Mouse (Mus musculus) stomach, embryonic 14.5 days (tissue): Measurements from ENCODE around the gene Atxn3. TPM values are rescaled to one million over a fixed set of nuclear protein-coding genes. Genes with fewer than 3 reads are reported as not detected.

Source experiments
- ATAC-seq: fragments of 200-750 bp; cut with Nextera tagmentation; 2 replicates; pipeline ENCODE4 v1.8.0; 2017; ENCODE audit warnings: low read depth, moderate TSS enrichment; ENCODE audit not compliant: insufficient number of reproducible peaks, insufficient read depth, low FRiP score
- H3K27ac ChIP-seq: fragments of 300-500 bp; sonication (generic); 2 replicates; pipeline ENCODE4 v1.5.1; 2014; ENCODE audit warnings: mild to moderate bottlenecking, low read length, moderate library complexity, mixed read lengths
- H3K27me3 ChIP-seq: fragments of 300-500 bp; sonication (generic); 2 replicates; pipeline ENCODE4 v1.6.1; 2014; ENCODE audit warnings: low read length, control low read depth, mixed read lengths; ENCODE audit not compliant: control insufficient read depth, insufficient read depth
- H3K36me3 ChIP-seq: fragments of 300-500 bp; sonication (generic); 2 replicates; pipeline ENCODE4 v1.6.1; 2014; ENCODE audit warnings: mild to moderate bottlenecking, control low read depth, low read length, moderate library complexity, mixed read lengths; ENCODE audit not compliant: control insufficient read depth, insufficient read depth
- H3K4me1 ChIP-seq: fragments of 300-500 bp; sonication (generic); 2 replicates; pipeline ENCODE4 v1.6.1; 2014; ENCODE audit warnings: low read length, control low read depth, mixed read lengths; ENCODE audit not compliant: control insufficient read depth, insufficient read depth
- H3K4me2 ChIP-seq: fragments of 300-500 bp; sonication (generic); replicated peaks from 2 replicates; pipeline ENCODE4 v1.6.1; 2014; ENCODE audit warnings: low read depth, low read length, control low read depth
- H3K4me3 ChIP-seq: fragments of 300-500 bp; sonication (generic); 2 replicates; pipeline ENCODE4 v1.5.1; 2014; ENCODE audit warnings: low read depth, low read length, control low read depth
- H3K9ac ChIP-seq: fragments of 300-500 bp; sonication (generic); replicated peaks from 2 replicates; pipeline ENCODE4 v1.6.1; 2014; ENCODE audit warnings: low read depth, mild to moderate bottlenecking, control low read depth, low read length, moderate library complexity, mixed read lengths
- H3K9me3 ChIP-seq: fragments of 300-500 bp; sonication (generic); 2 replicates; pipeline ENCODE4 v1.6.1; 2016; ENCODE audit warnings: low read depth, low read length, control low read depth; ENCODE audit not compliant: control insufficient read depth
- WGBS: fragments of 180-500 bp; shearing (Covaris S2); extraction: QIAGEN DNeasy Blood & Tissue Kit; methylation state at CpG from one replicate; pipeline ENCODE4 v1.1.7; 2014; 5-methylcytosine and 5-hydroxymethylcytosine counted together
- polyA plus RNA-seq: library from polyadenylated mRNA; unstranded; fragments of >200 nt; fragmentation: Nextera tagmentation; extraction: Ambion mirVana; gene quantifications from 2 replicates; pipeline ENCODE4 v1.2.1, GENCODE M21; 2014

The Atxn3 gene
- polyA plus RNA-seq, 1 experiment from 2014 or later: 15.5 TPM

GRCm38 (mm10) chr12:101912626-101913490 lies 45.2 kb downstream of the Atxn3 start, which contains the start of gene Trip11:
Gene Trip11 (minus strand): TSS chr12:101913267.
- WGBS: under 1% methylated on average over 69 of the region's 69 CpGs
- Histone ChIP-seq H3K36me3 (peaks cover 4% of the 10 kb centered on the region), H3K27ac (peak within 1 kb of the TSS; percentile 85), H3K4me3 (peak within 1 kb of the TSS; percentile 63), H3K4me2 (peak within 1 kb of the TSS; percentile 73), H3K9me3 (no peaks in the 10 kb centered on the region), H3K4me1 (peaks cover 10% of the 10 kb centered on the region; the same call in 1 of the 2 replicates), H3K9ac (peak within 1 kb of the TSS; percentile 75), H3K27me3 (no peaks in the 10 kb centered on the region)
- ATAC-seq: peak; percentile 96

- Histone ChIP-seq H3K27me3 (no peaks in the 10 kb centered on the region), H3K4me1 (peaks cover 10% of the 10 kb centered on the region; the same call in 1 of the 2 replicates), H3K9me3 (no peaks in the 10 kb centered on the region), H3K36me3 (peaks cover 4% of the 10 kb centered on the region), H3K9ac (no peak overlapping the region), H3K4me3 (peak overlapping the region; percentile 63), H3K4me2 (peak overlapping the region; percentile 73), H3K27ac (no peak overlapping the region)
- 85% methylated on average over 3 of the region's 3 CpGs for WGBS
- no peak for ATAC-seq
Measured at GRCm38 (mm10) chr12:101911346-101911745, 46.7 kb downstream of the Atxn3 start.

GRCm38 (mm10) chr12:101910360-101910759 lies 47.7 kb downstream of the Atxn3 start:
- H3K9ac ChIP-seq: no peak overlapping the region
- H3K9me3 ChIP-seq: no peaks in the 10 kb centered on the region
- H3K36me3 ChIP-seq: peaks cover 4% of the 10 kb centered on the region
- 88% methylated on average over 6 of the region's 6 CpGs for WGBS
- H3K27me3 ChIP-seq: no peaks in the 10 kb centered on the region
- H3K4me1 ChIP-seq: peaks cover 10% of the 10 kb centered on the region; the same call in 1 of the 2 replicates
- H3K4me2 ChIP-seq: no peak overlapping the region
- H3K4me3 ChIP-seq: no peak overlapping the region
- no peak for ATAC-seq
- no peak overlapping the region for H3K27ac ChIP-seq

GRCm38 (mm10) chr12:101905817-101906216 lies 52.2 kb downstream of the Atxn3 start:
- ATAC-seq: no peak
- Histone ChIP-seq H3K27ac (no peak overlapping the region), H3K4me1 (no peaks in the 10 kb centered on the region), H3K4me3 (no peak overlapping the region), H3K36me3 (peaks cover 13% of the 10 kb centered on the region), H3K27me3 (no peaks in the 10 kb centered on the region), H3K4me2 (no peak overlapping the region), H3K9me3 (no peaks in the 10 kb centered on the region), H3K9ac (no peak overlapping the region)
- WGBS: 92% methylated on average over 12 of the region's 12 CpGs

GRCm38 (mm10) chr12:101904906-101905305 lies 53.1 kb downstream of the Atxn3 start:
- no peaks in the 10 kb centered on the region for H3K4me1 ChIP-seq
- H3K9me3 ChIP-seq: no peaks in the 10 kb centered on the region
- H3K36me3 ChIP-seq: peaks cover 15% of the 10 kb centered on the region
- no peak overlapping the region for H3K9ac ChIP-seq
- WGBS: 85% methylated on average over 4 of the region's 4 CpGs
- H3K4me3 ChIP-seq: no peak overlapping the region
- no peaks in the 10 kb centered on the region for H3K27me3 ChIP-seq
- no peak overlapping the region for H3K4me2 ChIP-seq
- H3K27ac ChIP-seq: no peak overlapping the region
- ATAC-seq: no peak

- Histone ChIP-seq H3K4me2 (no peak overlapping the region), H3K9ac (no peak overlapping the region), H3K36me3 (peaks cover 16% of the 10 kb centered on the region), H3K4me3 (no peak overlapping the region), H3K9me3 (no peaks in the 10 kb centered on the region), H3K27ac (no peak overlapping the region), H3K4me1 (no peaks in the 10 kb centered on the region), H3K27me3 (no peaks in the 10 kb centered on the region)
- WGBS: 94% methylated on average over 3 of the region's 3 CpGs
- ATAC-seq: no peak
Measured at GRCm38 (mm10) chr12:101904170-101904569, 53.9 kb downstream of the Atxn3 start.

- ATAC-seq: no peak
- H3K4me2 ChIP-seq: no peak overlapping the region
- no peaks in the 10 kb centered on the region for H3K27me3 ChIP-seq
- 76% methylated on average over 2 of the region's 2 CpGs for WGBS
- H3K9me3 ChIP-seq: no peaks in the 10 kb centered on the region
- H3K4me3 ChIP-seq: no peak overlapping the region
- no peaks in the 10 kb centered on the region for H3K4me1 ChIP-seq
- H3K27ac ChIP-seq: no peak overlapping the region
- H3K36me3 ChIP-seq: peaks cover 15% of the 10 kb centered on the region; the same call in 1 of the 2 replicates
- no peak overlapping the region for H3K9ac ChIP-seq
Measured at GRCm38 (mm10) chr12:101899671-101900245, 58.3 kb downstream of the Atxn3 start.

- WGBS: 97% methylated on average over 8 of the region's 8 CpGs
- ATAC-seq: no peak
- H3K36me3 ChIP-seq: peaks cover 15% of the 10 kb centered on the region; the same call in 1 of the 2 replicates
Measured at GRCm38 (mm10) chr12:101898966-101899365, 59.1 kb downstream of the Atxn3 start.

More at GRCm38 (mm10) chr12:101898966-101899365, 59.1 kb downstream of the Atxn3 start:
- Histone ChIP-seq H3K9me3 (no peaks in the 10 kb centered on the region), H3K4me3 (no peak overlapping the region), H3K4me2 (no peak overlapping the region), H3K27ac (no peak overlapping the region), H3K27me3 (no peaks in the 10 kb centered on the region), H3K9ac (no peak overlapping the region), H3K4me1 (no peaks in the 10 kb centered on the region)
